Mouse (Mus musculus) retina, postnatal 7 days (tissue): Measurements from ENCODE around the gene Fancg.
"Not testable (repeated sequence)": the region's sequence is repeated elsewhere in the genome, so short reads cannot be mapped to it uniquely, and the experiment has no call there.

ENCODE experiments used
- DNase-seq: peaks from one replicate; pipeline ENCODE4 v3.0.0-alpha.2; 2012; ENCODE audit warnings: low read depth, low spot score

Fancg gene

GRCm38 (mm10) chr4:42999451-43000140 is 10.7 kb downstream of the Fancg start:
- peak; percentile 57 for DNase-seq

GRCm38 (mm10) chr4:42998022-42998421 is 12.3 kb downstream of the Fancg start:
- no peak for DNase-seq

DNA sequence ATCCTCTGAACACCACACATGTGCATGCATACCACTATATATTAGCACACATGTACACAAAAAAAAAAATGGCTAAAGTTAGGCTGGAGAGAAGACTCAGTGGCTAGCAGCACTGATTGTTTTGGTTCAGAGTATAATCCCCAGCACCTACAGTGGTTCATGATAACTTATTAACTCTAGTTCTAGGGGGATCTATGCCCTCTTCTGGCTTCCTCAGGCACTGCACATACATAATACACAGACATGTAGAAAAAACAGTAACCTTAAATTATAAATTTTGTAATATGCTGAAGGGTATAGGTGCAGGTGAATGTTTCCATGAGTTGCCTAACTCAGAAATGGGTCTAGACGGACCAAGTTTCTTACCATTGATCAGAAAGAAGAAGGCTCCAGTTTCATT is 22.0 kb downstream of the Fancg start:
- DNase-seq, result no peak

DNA sequence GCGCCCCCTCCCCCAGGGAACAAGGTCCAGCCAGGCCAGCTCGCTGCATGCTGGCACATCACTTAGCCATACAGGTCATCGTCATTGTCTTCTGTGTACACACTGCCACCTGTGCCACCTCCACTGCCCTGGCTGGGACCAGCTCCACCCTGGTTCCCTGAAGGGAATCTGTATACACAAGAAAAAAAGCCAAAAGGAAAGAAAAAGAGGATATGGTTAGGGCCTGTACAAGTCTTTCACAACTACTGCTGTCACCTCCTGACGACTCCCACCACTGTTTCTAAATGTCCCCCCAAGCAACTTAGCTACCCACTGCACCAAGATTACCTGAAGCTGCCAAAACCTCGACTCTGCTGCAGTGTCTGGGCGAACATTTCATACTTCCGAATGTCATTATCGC is 29.8 kb downstream of the Fancg start:
- DNase-seq, result not testable (repeated sequence)

DNA sequence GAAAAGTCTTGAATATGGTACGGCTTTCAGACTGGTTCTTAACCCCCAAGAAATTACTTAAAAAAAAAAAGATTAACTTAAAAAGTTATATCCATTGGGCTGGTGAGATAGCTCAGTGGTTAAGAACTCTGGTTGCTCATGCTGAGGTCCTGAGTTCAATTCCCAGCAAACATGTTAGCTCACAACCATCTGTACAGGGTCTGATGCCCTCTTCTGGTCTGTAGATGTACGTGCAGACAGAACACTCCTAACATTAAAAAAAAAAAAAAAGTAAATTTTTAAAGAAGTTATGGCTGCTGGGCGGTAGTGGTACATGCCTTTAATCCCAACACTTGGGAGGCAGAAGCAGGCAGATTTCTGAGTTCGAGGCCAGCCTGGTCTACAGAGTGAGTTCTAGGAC is 32.2 kb downstream of the Fancg start:
- no peak for DNase-seq

- no peak for DNase-seq
Observed at GRCm38 (mm10) chr4:42973868-42974267, 36.4 kb downstream of the Fancg start.

- DNase-seq, result no peak
Observed at GRCm38 (mm10) chr4:42972952-42973351, 37.4 kb downstream of the Fancg start.

DNA sequence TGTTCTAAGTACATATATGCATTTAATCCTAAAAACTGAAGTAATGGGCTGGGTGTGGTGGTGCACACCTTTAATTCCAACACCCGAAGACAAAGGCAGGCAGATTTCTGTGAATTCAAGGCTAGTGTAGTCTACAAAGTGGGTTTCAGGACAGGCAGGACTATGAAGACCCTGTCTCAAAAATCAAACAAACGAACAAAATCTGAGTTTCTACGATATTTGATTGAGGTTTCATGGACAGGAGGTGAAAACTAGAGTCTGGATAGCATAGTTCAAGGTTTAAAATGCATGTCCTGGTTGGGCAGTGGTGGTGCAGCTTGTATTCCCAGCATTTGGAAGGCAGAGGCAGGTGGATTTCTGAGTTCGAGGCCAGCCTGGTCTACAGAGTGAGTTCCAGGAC is 41.0 kb downstream of the Fancg start, which contains the start of gene 1700022I11Rik:
1700022I11Rik (plus strand) TSS at position 301 of the 400 bp plus-strand sequence.
- DNase-seq, result no peak

DNA sequence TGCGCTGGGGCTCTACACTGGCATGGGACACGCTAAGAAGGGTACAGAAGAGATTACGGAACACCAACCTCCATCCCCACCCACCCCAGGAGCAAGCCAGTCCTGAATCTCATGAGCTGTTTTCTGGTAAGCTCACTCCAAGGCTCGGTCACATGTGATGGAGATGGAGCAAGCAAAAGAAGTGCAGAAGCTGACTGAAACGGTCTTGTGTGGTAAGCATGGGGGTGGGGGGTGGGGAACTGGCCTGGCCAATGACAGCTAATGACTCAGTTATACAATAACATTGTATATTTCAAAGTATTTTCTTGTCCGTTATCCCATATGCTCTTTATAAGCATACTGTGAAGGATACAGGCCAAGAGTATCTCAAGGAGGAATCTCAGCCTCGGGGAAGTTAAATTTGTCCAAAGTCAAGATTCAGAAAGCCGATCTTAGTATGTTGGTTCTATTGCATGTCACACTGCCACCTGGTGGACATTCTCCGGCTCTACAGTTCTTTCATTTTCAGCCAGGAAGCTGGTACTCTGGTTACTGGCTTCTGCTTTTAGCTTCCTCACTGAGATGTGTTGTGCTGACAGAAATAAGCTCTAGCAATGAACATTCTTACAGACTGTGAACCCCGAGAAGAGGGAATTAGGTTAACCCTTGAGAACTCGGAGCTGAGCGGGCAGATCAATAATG is 45.1 kb downstream of the Fancg start:
- DNase-seq, result peak; percentile 55

- no peak for DNase-seq
Observed at GRCm38 (mm10) chr4:42963480-42963879, 46.8 kb downstream of the Fancg start.

DNA sequence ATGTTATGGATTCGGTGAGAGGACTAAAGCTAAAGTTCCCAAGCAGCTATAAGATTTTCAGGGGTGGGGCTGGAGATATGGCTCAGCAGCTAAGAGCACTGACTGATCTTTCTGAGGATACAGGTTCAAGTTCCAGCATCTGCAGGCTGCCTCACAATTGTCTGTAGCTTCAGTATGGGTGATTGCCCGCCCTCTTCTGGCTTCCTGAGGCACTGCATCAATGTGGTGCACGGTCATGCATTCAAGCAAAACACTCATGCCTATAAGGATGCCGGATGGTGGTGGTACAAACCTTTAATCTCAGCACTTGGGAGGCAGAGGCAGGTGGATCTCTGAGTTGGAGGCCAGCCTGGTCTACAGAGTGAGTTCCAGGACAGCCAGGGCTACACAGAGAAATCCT is 48.7 kb downstream of the Fancg start:
- DNase-seq, result peak; percentile 43

DNA sequence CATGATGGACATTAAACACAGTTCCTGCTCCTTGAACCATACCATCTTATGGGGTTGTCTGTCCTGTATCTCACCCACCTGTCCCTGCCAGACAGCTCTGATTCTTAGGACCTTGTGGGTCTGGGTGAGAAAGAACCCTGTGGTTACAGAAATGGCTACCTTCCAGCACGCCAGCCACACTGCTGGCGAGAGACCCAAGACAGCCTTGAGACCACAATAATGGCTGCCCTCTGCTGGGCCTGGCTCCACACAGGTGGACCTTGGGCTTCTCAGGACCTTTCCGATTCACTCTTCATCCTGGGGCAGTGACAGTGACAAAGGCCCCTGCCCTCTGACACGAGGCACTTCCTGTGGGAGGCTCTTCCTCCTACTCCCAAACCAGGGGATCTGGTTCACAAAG is 50.9 kb downstream of the Fancg start:
- DNase-seq, result no peak

- DNase-seq, result no peak
Observed at GRCm38 (mm10) chr4:42958942-42959341, 51.4 kb downstream of the Fancg start.

- no peak for DNase-seq
Observed at GRCm38 (mm10) chr4:42957979-42958378, 52.3 kb downstream of the Fancg start.

GRCm38 (mm10) chr4:42957306-42957705 is 53.0 kb downstream of the Fancg start:
- DNase-seq, result no peak

- no peak for DNase-seq
Observed at GRCm38 (mm10) chr4:42956581-42956980, 53.7 kb downstream of the Fancg start.

- DNase-seq, result no peak
Observed at GRCm38 (mm10) chr4:42955200-42955599, 55.1 kb downstream of the Fancg start.

- peak; percentile 55 for DNase-seq
Observed at GRCm38 (mm10) chr4:42954297-42954696, 56.0 kb downstream of the Fancg start.

DNA sequence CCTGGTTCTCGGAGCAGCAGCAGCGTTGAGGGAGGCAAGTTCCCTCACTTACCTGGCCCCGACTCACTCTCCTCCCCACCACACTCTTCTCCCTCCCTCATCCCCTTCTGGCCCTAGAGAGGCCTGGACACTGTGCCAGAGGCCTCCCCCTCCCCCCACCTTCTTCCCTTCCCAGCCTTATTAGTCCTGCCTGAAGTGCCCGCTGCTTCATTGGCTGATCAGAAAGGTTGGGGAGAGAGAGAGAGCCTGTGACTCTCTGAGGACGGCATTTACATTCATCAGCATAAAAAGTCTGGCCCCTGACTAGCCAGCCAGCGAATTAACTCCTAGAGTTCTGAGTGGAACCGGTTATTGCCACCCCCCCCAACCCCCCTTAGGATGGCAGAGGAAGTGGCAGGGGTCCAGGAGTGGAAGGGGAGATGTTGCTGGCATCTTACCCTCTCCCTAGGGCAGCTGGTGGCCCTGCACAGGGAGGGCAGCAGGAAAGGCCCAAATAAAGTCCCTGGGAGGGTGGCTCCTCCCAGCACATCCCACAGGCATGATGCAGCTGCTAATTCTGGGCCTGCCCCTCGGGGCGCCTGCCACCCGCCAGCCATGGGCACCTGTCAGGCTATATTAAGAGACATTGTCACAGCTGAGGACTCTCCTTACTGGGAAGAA is 56.7 kb downstream of the Fancg start:
- DNase-seq, result no peak

DNA sequence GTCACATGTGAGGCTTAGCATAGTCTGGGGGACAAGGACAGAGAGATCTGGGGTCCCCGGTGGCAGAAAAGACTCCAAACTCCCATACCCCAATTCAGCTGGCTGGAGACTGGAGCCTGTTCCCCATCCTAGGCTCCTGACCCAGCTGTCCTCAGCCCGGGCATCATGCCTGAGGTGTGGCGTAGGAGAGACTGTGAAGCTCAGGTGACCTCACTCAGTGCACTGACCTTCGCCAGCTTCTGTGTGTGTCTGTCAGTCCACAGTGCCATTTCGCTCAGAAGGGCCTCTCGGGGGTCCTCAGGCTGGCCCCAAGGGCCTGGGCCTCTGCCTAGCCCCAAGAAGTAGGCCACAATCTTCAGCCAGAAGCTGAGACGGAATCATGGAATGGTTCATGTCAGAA is 57.7 kb downstream of the Fancg start:
- no peak for DNase-seq
